Mouse (Mus musculus) ES-Bruce4 (cell line): ENCODE measurements around the gene Tnfrsf11a. TPM values are rescaled to one million over a fixed set of nuclear protein-coding genes. Genes with fewer than 3 reads are reported as not detected.
A peak's percentile ranks its signal among the peaks of the same experiment; 100 is the strongest.

ENCODE experiments used
- H3K27ac ChIP-seq: 2 replicates; pipeline ENCODE4 v1.5.1; 2012; ENCODE audit warnings: low read length, inconsistent platforms; ENCODE audit not compliant: insufficient read depth
- H3K27me3 ChIP-seq: 2 replicates; pipeline ENCODE4 v1.6.1; 2012; ENCODE audit warnings: mild to moderate bottlenecking, low read length, inconsistent platforms; ENCODE audit not compliant: control insufficient read depth, poor library complexity, insufficient read depth, severe bottlenecking
- H3K36me3 ChIP-seq: 2 replicates; pipeline ENCODE4 v1.6.1; 2012; ENCODE audit warnings: inconsistent platforms, mild to moderate bottlenecking, low read length, moderate library complexity; ENCODE audit not compliant: control insufficient read depth, poor library complexity, insufficient read depth, severe bottlenecking
- H3K4me1 ChIP-seq: one replicate; pipeline ENCODE4 v1.8.1; 2011; ENCODE audit warnings: low read length; ENCODE audit not compliant: control insufficient read depth, insufficient read depth
- H3K4me3 ChIP-seq: 2 replicates; pipeline ENCODE4 v1.5.1; 2011; ENCODE audit warnings: low read depth, mild to moderate bottlenecking, low read length
- H3K9ac ChIP-seq: 2 replicates; pipeline ENCODE4 v1.6.1; 2012; ENCODE audit warnings: low read depth, mild to moderate bottlenecking, inconsistent platforms; ENCODE audit not compliant: poor library complexity, severe bottlenecking
- H3K9me3 ChIP-seq: replicated peaks from 2 replicates; pipeline ENCODE4 v1.6.1; 2012; ENCODE audit warnings: mild to moderate bottlenecking, low read length, inconsistent platforms; ENCODE audit not compliant: control insufficient read depth, poor library complexity, insufficient read depth, severe bottlenecking
- CTCF ChIP-seq: IDR thresholded peaks from one replicate; pipeline ENCODE4 v1.8.1; 2011; ENCODE audit warnings: low read depth, low read length
- EP300 ChIP-seq: IDR thresholded peaks from 2 replicates; pipeline ENCODE4 v1.6.1; 2011; ENCODE audit warnings: low read depth, low read length; ENCODE audit not compliant: insufficient read depth
- POLR2A ChIP-seq: IDR thresholded peaks from one replicate; pipeline ENCODE4 v1.8.1; 2011; ENCODE audit warnings: low read length; ENCODE audit not compliant: insufficient read depth
- polyA plus RNA-seq: library from polyadenylated mRNA; stranded (reverse); fragments of >200 nt; gene quantifications from 2 replicates; pipeline ENCODE4 v1.2.4, GENCODE M21; 2011; ENCODE audit warnings: low read depth; ENCODE audit not compliant: missing spikeins, insufficient read depth, insufficient read length

Tnfrsf11a gene
- polyA plus RNA-seq, 1 experiment = 1.1 TPM

DNA sequence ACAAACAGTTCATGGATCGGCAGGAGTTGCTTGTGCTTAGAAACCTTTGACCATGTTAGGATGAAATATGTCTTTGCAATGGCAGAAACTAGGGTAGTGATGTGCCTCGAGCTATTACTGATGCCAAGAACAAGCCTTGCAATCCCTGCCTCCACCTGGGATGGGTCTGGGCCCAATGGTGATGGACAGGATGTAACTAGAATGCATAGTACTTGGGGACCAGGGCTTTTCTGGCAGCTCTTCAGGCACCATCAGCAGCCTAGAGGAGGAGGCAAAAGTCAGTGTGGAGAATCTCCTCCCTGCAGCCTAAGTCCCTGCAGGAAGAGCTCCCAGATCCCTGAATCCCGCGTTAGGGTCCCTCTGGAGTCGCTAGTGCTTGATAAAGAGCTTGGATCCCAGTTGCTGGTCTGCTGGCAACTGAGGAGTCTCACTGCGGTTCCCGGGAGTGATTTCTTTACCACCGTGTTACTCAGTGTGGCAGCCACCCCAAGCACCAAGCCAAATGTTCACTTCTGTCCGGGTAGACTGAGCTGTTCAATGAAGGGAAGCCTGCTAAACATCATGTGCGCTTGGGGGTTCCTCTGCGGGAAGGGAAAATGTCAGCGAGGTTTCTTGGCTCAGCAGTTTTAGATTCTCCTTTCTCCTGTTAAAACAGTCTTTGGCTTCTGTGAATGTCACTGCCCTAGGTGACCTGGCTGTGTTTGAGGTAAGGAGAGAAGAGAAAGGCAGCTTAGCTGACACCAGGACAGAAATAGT lies 1.1 kb downstream of the Tnfrsf11a start:
- Histone ChIP-seq H3K27me3 (no peaks in the 10 kb centered on the region; the same call in none of the 2 replicates), H3K36me3 (no peaks in the 10 kb centered on the region), H3K4me3 (peak overlapping the region; percentile 86; the same call in 1 of the 2 replicates), H3K9ac (0 out of 2 replicates have a peak overlapping the region, but pooled peaks have one; percentile 79), H3K27ac (no peak overlapping the region), H3K9me3 (no peaks in the 10 kb centered on the region), H3K4me1 (no peaks in the 10 kb centered on the region)
- TF ChIP-seq CTCF (no peak), POLR2A (no peak)

DNA sequence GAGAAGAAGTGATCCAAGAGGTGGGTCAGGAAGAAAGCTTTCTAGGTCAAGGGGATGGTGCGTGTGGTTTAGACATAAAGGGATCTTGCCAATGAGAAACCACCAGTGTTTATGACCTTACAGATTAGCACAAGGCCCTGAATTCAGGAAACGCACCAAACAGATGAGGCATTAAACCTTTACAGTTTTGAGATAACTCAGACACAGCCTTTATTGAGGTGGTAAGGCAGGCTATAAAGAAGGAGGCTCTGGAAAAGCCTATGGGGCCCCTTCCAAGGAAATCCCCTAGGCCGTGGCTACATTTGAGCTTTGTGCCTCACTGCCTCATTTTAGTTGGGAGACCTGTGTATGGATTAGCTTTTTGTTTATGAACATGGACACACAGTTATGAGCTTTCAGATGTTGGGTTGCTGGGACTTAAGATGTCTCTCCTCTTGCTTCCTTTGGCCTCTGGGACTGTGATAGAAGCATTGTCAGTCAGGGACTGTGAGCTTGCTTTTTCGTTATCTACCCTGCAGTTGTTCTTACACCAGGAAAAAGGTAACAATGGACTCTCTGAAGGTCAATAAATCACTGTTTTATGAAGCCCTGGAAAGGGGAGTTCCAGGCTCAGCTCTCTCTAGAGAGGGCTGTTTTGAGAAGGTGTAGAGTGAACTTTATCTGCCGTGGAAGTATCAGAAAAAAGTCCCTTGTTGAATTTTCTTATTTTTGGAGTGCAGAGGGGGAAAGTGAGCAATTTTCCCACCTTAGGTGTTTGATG lies 3.9 kb downstream of the Tnfrsf11a start:
- Histone ChIP-seq H3K9ac (no peak overlapping the region), H3K27ac (no peak overlapping the region)

DNA sequence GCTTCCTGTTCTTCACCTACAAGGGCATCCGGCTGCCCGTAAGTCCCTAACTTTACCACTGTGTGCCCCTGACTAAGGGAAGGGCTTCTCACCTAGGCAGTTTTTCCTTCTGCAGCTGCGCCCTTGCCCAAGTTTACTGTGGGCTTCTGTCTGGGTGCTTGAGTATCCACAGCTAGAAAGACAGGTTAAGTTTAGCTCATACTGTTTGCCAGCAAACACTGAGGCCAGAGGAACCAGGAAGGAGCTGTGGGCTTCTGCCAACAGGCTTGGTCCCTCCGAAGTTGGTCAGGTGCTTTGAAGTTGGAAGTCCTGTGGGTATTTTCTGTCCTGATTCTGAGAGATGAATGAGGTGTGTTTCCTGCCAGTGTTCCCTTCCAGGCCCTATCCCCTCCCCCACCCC lies 4.6 kb downstream of the Tnfrsf11a start:
- Histone ChIP-seq H3K4me3 (no peak overlapping the region), H3K27me3 (no peaks in the 10 kb centered on the region; the same call in none of the 2 replicates), H3K9me3 (no peaks in the 10 kb centered on the region), H3K4me1 (no peaks in the 10 kb centered on the region), H3K36me3 (no peaks in the 10 kb centered on the region), H3K9ac (no peak overlapping the region), H3K27ac (no peak overlapping the region)
- TF ChIP-seq POLR2A (no peak), CTCF (no peak), EP300 (no peak)

More for the DNA sequence above, 3.9 kb downstream of the Tnfrsf11a start:
- H3K4me1 ChIP-seq = no peaks in the 10 kb centered on the region
- no peaks in the 10 kb centered on the region; the same call in none of the 2 replicates for H3K27me3 ChIP-seq
- H3K9me3 ChIP-seq = no peaks in the 10 kb centered on the region
- no peaks in the 10 kb centered on the region for H3K36me3 ChIP-seq
- no peak overlapping the region for H3K4me3 ChIP-seq
- no peak for TF ChIP-seq POLR2A
- TF ChIP-seq CTCF = no peak
- no peak for TF ChIP-seq EP300

DNA sequence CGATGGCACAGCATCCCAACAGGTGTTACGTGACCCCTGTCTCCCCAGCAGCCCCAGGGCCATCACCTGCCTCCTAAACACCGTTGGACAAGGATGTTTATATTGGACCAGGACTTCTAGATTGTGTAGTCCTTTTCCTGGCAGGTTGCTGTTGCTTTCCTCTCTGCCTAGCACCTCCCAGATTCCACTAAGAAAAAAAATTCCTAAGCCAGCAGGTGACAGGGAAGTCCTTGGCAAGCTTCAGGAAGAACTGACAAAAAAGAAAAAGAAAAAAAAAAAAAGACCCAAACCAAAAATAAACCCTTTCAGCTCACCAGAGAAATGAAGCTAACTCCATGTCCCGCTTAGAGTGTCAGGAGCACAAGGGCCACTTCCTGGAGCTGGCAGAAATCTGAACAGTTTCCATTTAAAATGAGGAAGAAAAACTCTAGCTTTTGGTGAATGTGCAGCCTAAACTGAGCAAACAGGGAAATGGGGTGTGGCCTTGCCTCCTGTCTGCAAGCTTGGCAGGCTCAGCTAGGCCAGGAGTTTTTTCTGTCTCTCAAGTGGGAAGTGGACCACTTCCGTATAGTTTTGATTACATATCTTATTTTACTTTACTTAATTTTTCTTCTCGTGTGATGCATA lies 6.3 kb downstream of the Tnfrsf11a start:
- Histone ChIP-seq H3K9me3 (no peaks in the 10 kb centered on the region), H3K36me3 (no peaks in the 10 kb centered on the region), H3K27ac (no peak overlapping the region), H3K9ac (no peak overlapping the region), H3K4me3 (no peak overlapping the region), H3K4me1 (no peaks in the 10 kb centered on the region), H3K27me3 (no peaks in the 10 kb centered on the region; the same call in 1 of the 2 replicates)
- TF ChIP-seq CTCF (no peak), EP300 (no peak)

DNA sequence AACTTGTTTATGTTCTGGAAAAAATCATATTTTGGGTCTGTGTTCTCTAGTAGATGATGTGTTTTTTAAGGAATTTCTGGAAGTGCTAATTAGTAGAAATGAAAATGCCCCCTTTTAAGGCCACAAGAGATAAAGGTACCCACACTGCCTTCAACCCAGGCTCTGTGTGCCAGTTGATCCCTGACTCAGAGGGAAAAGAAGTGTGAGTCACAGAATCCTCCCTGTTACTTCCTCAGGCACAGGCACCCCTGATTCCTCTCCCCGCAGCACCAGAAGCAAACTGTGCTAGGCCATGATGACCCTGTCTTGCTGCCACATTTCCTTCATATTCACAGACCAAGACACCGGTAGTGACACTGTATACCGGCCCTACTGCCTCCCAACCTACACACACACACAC lies 9.6 kb downstream of the Tnfrsf11a start:
- H3K27me3 ChIP-seq = no peaks in the 10 kb centered on the region
- no peak overlapping the region for H3K9ac ChIP-seq
- no peak overlapping the region for H3K4me3 ChIP-seq
- H3K9me3 ChIP-seq = no peaks in the 10 kb centered on the region
- H3K4me1 ChIP-seq = no peaks in the 10 kb centered on the region
- H3K27ac ChIP-seq = no peak overlapping the region
- no peak for TF ChIP-seq CTCF
- no peak for TF ChIP-seq POLR2A
- no peak for TF ChIP-seq EP300
- no peaks in the 10 kb centered on the region for H3K36me3 ChIP-seq
